Mouse (Mus musculus) embryonic facial prominence, embryonic 14.5 days (tissue): ENCODE data around the gene Myo1d. TPM values are rescaled to one million over a fixed set of nuclear protein-coding genes. Genes with fewer than 3 reads are reported as not detected.
A peak's percentile ranks its signal among the peaks of the same experiment; 100 is the strongest.

Experiments used
- ATAC-seq: fragments of 200-750 bp; cut with Nextera tagmentation; 2 replicates; pipeline ENCODE4 v1.8.0; 2017; ENCODE audit warnings: low read depth, moderate number of reproducible peaks, moderate TSS enrichment
- DNase-seq: peaks from one replicate; pipeline ENCODE4 v3.0.0-alpha.2; 2015; ENCODE audit warnings: low spot score
- H3K27ac ChIP-seq: fragments of 300-500 bp; sonication (generic); replicated peaks from 2 replicates; pipeline ENCODE4 v1.5.1; 2014; ENCODE audit warnings: low read depth, mild to moderate bottlenecking, low read length, moderate library complexity
- H3K27me3 ChIP-seq: fragments of 300-500 bp; sonication (generic); replicated peaks from 2 replicates; pipeline ENCODE4 v1.6.1; 2014; ENCODE audit warnings: low read length; ENCODE audit not compliant: control insufficient read depth, insufficient read depth
- H3K36me3 ChIP-seq: fragments of 300-500 bp; sonication (generic); 2 replicates; pipeline ENCODE4 v1.6.1; 2014; ENCODE audit warnings: low read length, mixed read lengths; ENCODE audit not compliant: control insufficient read depth, insufficient read depth
- H3K4me1 ChIP-seq: fragments of 300-500 bp; sonication (generic); 2 replicates; pipeline ENCODE4 v1.6.1; 2014; ENCODE audit warnings: antibody characterized with exemption, low read length; ENCODE audit not compliant: control insufficient read depth, insufficient read depth
- H3K4me2 ChIP-seq: fragments of 300-500 bp; sonication (generic); 2 replicates; pipeline ENCODE4 v1.6.1; 2014; ENCODE audit warnings: low read depth, mild to moderate bottlenecking, low read length, moderate library complexity, mixed read lengths
- H3K4me3 ChIP-seq: fragments of 300-500 bp; sonication (generic); 2 replicates; pipeline ENCODE4 v1.5.1; 2014; ENCODE audit warnings: low read depth, mild to moderate bottlenecking, low read length
- H3K9ac ChIP-seq: fragments of 300-500 bp; sonication (generic); 2 replicates; pipeline ENCODE4 v1.6.1; 2014; ENCODE audit warnings: low read depth, mild to moderate bottlenecking, low read length, moderate library complexity, mixed read lengths
- H3K9me3 ChIP-seq: fragments of 300-500 bp; sonication (generic); 2 replicates; pipeline ENCODE4 v1.6.1; 2016; ENCODE audit warnings: low read length; ENCODE audit not compliant: control insufficient read depth
- WGBS: fragments of 180-500 bp; shearing (Covaris S2); extraction: QIAGEN DNeasy Blood & Tissue Kit; methylation state at CpG from one replicate; pipeline ENCODE4 v1.1.7; 2014; 5-methylcytosine and 5-hydroxymethylcytosine counted together
- polyA plus RNA-seq: library from polyadenylated mRNA; unstranded; fragments of >200 nt; fragmentation: Nextera tagmentation; extraction: Ambion mirVana; gene quantifications from 2 replicates; pipeline ENCODE4 v1.2.1, GENCODE M21; 2014

The Myo1d gene
- polyA plus RNA-seq, 1 experiment from 2014 or later = 10.7 TPM

- DNase-seq (no peak), ATAC-seq (no peak)
- H3K27ac ChIP-seq = no peak overlapping the region
- peaks cover 20% of the 10 kb centered on the region for H3K4me1 ChIP-seq
- peaks cover 4% of the 10 kb centered on the region; the same call in 1 of the 2 replicates for H3K36me3 ChIP-seq
- no peak overlapping the region for H3K9ac ChIP-seq
- no peaks in the 10 kb centered on the region for H3K27me3 ChIP-seq
- no peak overlapping the region; the same call in 1 of the 2 replicates for H3K4me3 ChIP-seq
- no peaks in the 10 kb centered on the region for H3K9me3 ChIP-seq
- peak overlapping the region; percentile 32 for H3K4me2 ChIP-seq
- WGBS = 67% methylated on average over 13 of the region's 13 CpGs
Measured at GRCm38 (mm10) chr11:80481409-80482050, 298.3 kb downstream of the Myo1d start.

- no peaks in the 10 kb centered on the region for H3K27me3 ChIP-seq
- WGBS = 71% methylated on average over 31 of the region's 31 CpGs
- peak overlapping the region; percentile 95 for H3K4me2 ChIP-seq
- peaks cover 20% of the 10 kb centered on the region for H3K4me1 ChIP-seq
- H3K9ac ChIP-seq = peak overlapping the region; percentile 75; the same call in 1 of the 2 replicates
- H3K27ac ChIP-seq = no peak overlapping the region
- H3K4me3 ChIP-seq = peak overlapping the region; percentile 80
- ATAC-seq (no peak), DNase-seq (no peak)
- no peaks in the 10 kb centered on the region for H3K9me3 ChIP-seq
- peaks cover 4% of the 10 kb centered on the region; the same call in 1 of the 2 replicates for H3K36me3 ChIP-seq
Measured at GRCm38 (mm10) chr11:80479906-80480866, 299.6 kb downstream of the Myo1d start.

DNA sequence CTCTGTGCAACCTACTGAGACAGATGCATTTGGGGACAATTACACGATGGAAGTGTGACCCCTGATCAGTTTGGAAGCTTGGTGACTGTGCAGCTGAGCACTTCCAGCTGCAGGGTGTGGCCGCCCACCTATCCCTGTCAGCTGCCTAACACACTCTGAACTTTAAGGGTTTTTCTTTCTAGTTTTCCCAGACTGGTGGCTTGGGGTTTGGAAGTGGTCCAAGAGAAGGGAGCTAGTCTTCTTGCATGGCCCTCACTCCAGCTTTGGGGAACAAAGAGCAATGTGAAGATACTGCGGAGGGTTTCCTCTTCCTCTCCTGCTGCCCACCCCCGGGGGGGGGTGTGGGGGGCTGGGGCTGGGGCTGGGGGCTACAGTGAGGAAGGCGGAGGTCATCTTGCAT lies 300.4 kb downstream of the Myo1d start:
- H3K9ac ChIP-seq = peak overlapping the region; percentile 75
- WGBS = 42% methylated on average over 5 of the region's 5 CpGs
- peak overlapping the region; percentile 95 for H3K4me2 ChIP-seq
- H3K27ac ChIP-seq = no peak overlapping the region
- DNase-seq = peak; percentile 61
- H3K9me3 ChIP-seq = no peaks in the 10 kb centered on the region
- H3K27me3 ChIP-seq = no peaks in the 10 kb centered on the region
- H3K36me3 ChIP-seq = peaks cover 4% of the 10 kb centered on the region; the same call in 1 of the 2 replicates
- no peak for ATAC-seq
- peak overlapping the region; percentile 80 for H3K4me3 ChIP-seq
- H3K4me1 ChIP-seq = peaks cover 20% of the 10 kb centered on the region

GRCm38 (mm10) chr11:80478694-80479412 lies 301.0 kb downstream of the Myo1d start:
- no peak overlapping the region; the same call in 1 of the 2 replicates for H3K27ac ChIP-seq
- H3K4me2 ChIP-seq = peak overlapping the region; percentile 95
- no peaks in the 10 kb centered on the region for H3K27me3 ChIP-seq
- peaks cover 9% of the 10 kb centered on the region; the same call in 1 of the 2 replicates for H3K36me3 ChIP-seq
- ATAC-seq = no peak
- H3K9me3 ChIP-seq = no peaks in the 10 kb centered on the region
- 53% methylated on average over 14 of the region's 14 CpGs for WGBS
- no peak for DNase-seq
- peak overlapping the region; percentile 75 for H3K9ac ChIP-seq
- H3K4me3 ChIP-seq = peak overlapping the region; percentile 80
- peaks cover 20% of the 10 kb centered on the region for H3K4me1 ChIP-seq

DNA sequence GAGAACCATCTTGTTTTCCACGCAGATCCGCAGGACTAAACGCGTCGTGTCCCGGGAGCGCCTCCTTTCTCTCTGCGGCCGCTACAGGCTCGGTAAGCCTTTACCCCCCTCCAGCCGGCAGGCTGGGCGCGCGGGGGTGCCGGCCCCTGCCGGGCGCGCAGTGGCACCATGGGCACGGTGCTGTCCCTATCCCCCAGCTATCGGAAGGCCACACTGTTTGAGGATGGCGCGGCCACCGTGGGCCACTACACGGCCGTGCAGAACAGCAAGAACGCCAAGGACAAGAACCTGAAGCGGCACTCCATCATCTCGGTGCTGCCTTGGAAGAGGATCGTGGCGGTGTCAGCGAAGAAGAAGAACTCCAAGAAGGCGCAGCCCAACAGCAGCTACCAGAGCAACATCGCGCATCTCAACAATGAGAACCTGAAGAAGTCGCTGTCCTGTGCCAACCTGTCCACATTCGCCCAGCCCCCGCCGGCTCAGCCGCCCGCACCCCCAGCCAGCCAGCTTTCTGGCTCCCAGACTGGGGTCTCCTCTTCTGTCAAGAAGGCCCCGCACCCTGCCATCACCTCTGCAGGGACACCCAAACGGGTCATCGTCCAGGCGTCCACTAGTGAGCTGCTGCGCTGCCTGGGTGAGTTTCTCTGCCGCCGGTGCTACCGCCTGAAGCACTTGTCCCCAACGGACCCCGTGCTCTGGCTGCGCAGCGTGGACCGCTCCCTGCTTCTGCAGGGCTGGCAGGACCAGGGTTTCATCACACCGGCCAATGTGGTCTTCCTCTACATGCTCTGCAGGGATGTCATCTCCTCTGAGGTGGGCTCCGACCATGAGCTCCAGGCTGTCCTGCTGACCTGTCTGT lies 302.3 kb downstream of the Myo1d start:
- Histone ChIP-seq H3K27me3 (no peaks in the 10 kb centered on the region), H3K9ac (peak overlapping the region; percentile 75), H3K4me2 (peak overlapping the region; percentile 95), H3K27ac (peak overlapping the region; percentile 82), H3K4me1 (peaks cover 20% of the 10 kb centered on the region), H3K36me3 (peaks cover 20% of the 10 kb centered on the region; the same call in 1 of the 2 replicates), H3K4me3 (peak overlapping the region; percentile 80), H3K9me3 (no peaks in the 10 kb centered on the region)
- ATAC-seq = peak; percentile 4; the same call in 1 of the 2 replicates
- no peak for DNase-seq
- WGBS = 12% methylated on average over 30 of the region's 55 CpGs

DNA sequence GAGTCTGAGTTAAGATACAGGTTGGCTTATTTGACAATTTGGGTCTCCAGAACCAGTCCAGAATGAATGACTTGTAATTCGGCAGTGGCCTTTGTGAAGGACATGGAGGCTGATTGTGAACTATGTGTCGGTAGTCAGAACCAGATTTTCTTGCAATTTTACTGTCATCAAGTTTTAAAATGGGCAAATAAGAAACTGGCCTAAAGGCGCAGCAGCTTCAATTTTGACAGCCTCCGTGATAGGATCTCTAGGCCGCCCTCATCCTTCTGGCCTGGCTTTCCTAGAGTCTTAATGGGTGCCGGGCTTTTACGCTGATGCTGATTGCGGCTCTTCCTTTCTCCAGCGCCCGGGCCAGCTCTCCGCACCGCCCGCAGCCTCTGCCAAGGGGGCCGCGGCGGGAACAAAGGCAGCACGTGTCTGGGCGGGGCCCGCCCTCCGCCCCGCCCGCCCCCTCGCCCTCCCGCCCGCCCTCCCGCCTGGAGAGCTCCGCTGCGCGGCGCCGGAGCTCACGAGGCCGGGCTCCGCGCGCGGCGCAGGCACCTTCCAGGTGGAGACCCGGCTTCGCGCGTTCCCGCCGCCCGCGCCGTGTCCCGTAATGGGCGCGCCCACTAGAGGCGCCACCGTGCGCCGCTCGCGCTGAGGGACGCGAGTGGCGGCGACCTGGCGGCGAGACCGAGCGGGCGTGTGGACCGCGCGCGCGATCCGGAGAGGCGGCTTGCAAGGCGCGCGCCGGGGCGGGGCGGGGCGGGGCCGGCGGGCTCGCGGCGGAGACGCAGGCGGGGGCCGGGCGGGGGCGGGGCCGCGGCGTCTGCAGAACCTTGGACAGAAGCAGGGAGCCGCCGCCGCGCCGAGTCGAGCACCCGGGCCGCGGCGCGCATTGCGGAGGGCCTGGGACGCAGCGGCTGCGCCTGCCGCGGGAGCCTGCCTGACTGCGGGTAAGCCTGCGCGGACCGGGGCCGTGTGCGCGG lies 303.3 kb downstream of the Myo1d start, which contains the start of gene Cdk5r1:
Cdk5r1 (plus strand) TSS at position 802 of the 968 bp plus-strand sequence.
- H3K4me1 ChIP-seq = peaks cover 20% of the 10 kb centered on the region
- peak within 1 kb of the TSS; percentile 80 for H3K4me3 ChIP-seq
- H3K9me3 ChIP-seq = no peaks in the 10 kb centered on the region
- WGBS = 1% methylated on average over 14 of the region's 116 CpGs
- no peaks in the 10 kb centered on the region for H3K27me3 ChIP-seq
- peaks cover 29% of the 10 kb centered on the region for H3K36me3 ChIP-seq
- H3K9ac ChIP-seq = peak within 1 kb of the TSS; percentile 75
- H3K27ac ChIP-seq = peak within 1 kb of the TSS; percentile 82
- ATAC-seq (peak; percentile 93), DNase-seq (peak; percentile 95)
- peak within 1 kb of the TSS; percentile 95 for H3K4me2 ChIP-seq

DNA sequence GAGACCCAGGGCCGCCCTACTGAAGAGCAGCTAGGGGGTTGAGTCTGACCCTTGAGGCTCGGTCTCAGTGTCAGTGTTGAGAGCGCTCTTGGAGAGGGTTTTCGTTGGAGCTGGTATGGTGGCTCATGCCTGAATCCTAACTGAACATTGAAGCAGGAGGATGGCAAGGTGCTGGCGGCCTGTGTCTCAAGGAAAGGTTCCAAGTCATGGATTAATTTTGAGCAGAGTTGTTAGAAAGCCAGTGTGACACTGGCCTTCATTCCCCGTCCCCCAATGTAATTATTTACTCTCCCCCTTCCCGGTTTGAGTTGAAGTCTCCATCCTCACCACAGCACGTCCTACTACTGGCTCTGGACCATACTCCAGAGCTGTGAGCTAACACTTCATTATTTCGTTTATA lies 304.3 kb downstream of the Myo1d start:
- no peak overlapping the region for H3K9ac ChIP-seq
- H3K27ac ChIP-seq = no peak overlapping the region
- peaks cover 20% of the 10 kb centered on the region for H3K4me1 ChIP-seq
- WGBS = 82% methylated on average over 9 of the region's 9 CpGs
- no peaks in the 10 kb centered on the region for H3K27me3 ChIP-seq
- DNase-seq (no peak), ATAC-seq (no peak)
- H3K4me2 ChIP-seq = no peak overlapping the region
- H3K36me3 ChIP-seq = peaks cover 38% of the 10 kb centered on the region
- H3K9me3 ChIP-seq = no peaks in the 10 kb centered on the region
- H3K4me3 ChIP-seq = no peak overlapping the region
